Mouse (Mus musculus): ENCODE results near the gene Coro6. TPM values are rescaled to one million over a fixed set of nuclear protein-coding genes. Genes with fewer than 3 reads are reported as not detected.

The Coro6 gene
- total and polyA plus RNA-seq, 3 experiments: 0.04 to 0.18 TPM; not detected in 1

- peak overlapping the region; percentile 43 for H3K27ac ChIP-seq (ENCODE audit: control insufficient read depth, low read depth, low read length)
- peaks cover 2 to 17% of the 10 kb centered on the region in 2 experiments; a peak in 3 of 4 replicates for H3K4me1 ChIP-seq (ENCODE audit: control insufficient read depth in 1 of 2, insufficient read depth in 2 of 2, low read length in 2 of 2)
Observed at GRCm38 (mm10) chr11:77513811-77514170, 51.6 kb downstream of the Coro6 start.

GRCm38 (mm10) chr11:77514281-77514831 lies 52.1 kb downstream of the Coro6 start:
- H3K9ac ChIP-seq (ENCODE audit: control insufficient read depth, low read depth, low read length, poor library complexity, severe bottlenecking): peak overlapping the region; percentile 84
- peaks cover 0 to 8% of the 10 kb centered on the region in 2 experiments; a peak in 2 of 4 replicates for H3K36me3 ChIP-seq (ENCODE audit: control insufficient read depth in 1 of 2, insufficient read depth in 2 of 2, low read length in 2 of 2)
- peak overlapping the region; percentile 85 to 96 for H3K4me3 ChIP-seq (ENCODE audit: control insufficient read depth in 1 of 2, insufficient read depth in 1 of 2, low read depth in 2 of 2, low read length in 2 of 2)
- H3K4me1 ChIP-seq (ENCODE audit: control insufficient read depth in 1 of 2, insufficient read depth in 2 of 2, low read length in 2 of 2): peaks cover 2 to 18% of the 10 kb centered on the region in 2 experiments; a peak in 3 of 4 replicates
- DNase-seq (ENCODE audit: low read depth, low spot score): peak; percentile 86
- H3K27ac ChIP-seq (ENCODE audit: control insufficient read depth, low read depth, low read length): peak overlapping the region; percentile 1; the same call in 1 of the 2 replicates
- H3K9me3 ChIP-seq (replicated peaks; ENCODE audit: insufficient read depth, low read length): no peaks in the 10 kb centered on the region
- H3K27me3 ChIP-seq (ENCODE audit: control insufficient read depth in 1 of 2, insufficient read depth in 2 of 2, low read length in 2 of 2): no peaks in the 10 kb centered on the region
- peaks cover 2% of the 10 kb centered on the region; the same call in 1 of the 2 replicates for H3K79me2 ChIP-seq (ENCODE audit: control insufficient read depth, insufficient read depth, low read length, poor library complexity)
- TF ChIP-seq EP300 (IDR thresholded peaks at IDR 0.05; ENCODE audit: low read depth in 1 of 2, low read length in 2 of 2) (0 out of 4 replicates have a peak, but pooled peaks of 1 of the 2 experiments have one; percentile 22), CTCF (IDR thresholded peaks at IDR 0.05 in 2 of 3, conservative IDR thresholded peaks at IDR 0.05 in 1 of 3; ENCODE audit: control insufficient read depth in 1 of 3, insufficient read depth in 1 of 3, low read depth in 2 of 3, low read length in 3 of 3, poor library complexity in 1 of 3, severe bottlenecking in 1 of 3) (no peak), SIN3A (IDR thresholded peaks at IDR 0.05; ENCODE audit: low read length) (peak; percentile 57; the same call in 1 of the 2 replicates), E2F4 (IDR thresholded peaks at IDR 0.05; ENCODE audit: borderline replicate concordance, low read depth, low read length) (no peak), ELF1 (IDR thresholded peaks at IDR 0.05; ENCODE audit: low read depth, low read length) (no peak), ETS1 (IDR thresholded peaks at IDR 0.05; ENCODE audit: low read depth, low read length) (no peak), MAZ (IDR thresholded peaks at IDR 0.05; ENCODE audit: low read depth, low read length) (no peak), BHLHE40 (IDR thresholded peaks at IDR 0.05; ENCODE audit: borderline replicate concordance, low read depth, low read length) (no peak), ZKSCAN1 (IDR thresholded peaks at IDR 0.05; ENCODE audit: low read depth, low read length) (no peak), TCF12 (IDR thresholded peaks at IDR 0.05; ENCODE audit: low read depth, low read length) (0 out of 2 replicates have a peak, but pooled peaks have one; percentile 56), KAT2A (conservative IDR thresholded peaks at IDR 0.05; ENCODE audit: low read depth, low read length) (no peak), CHD2 (IDR thresholded peaks at IDR 0.05; ENCODE audit: low read length) (no peak), NRF1 (IDR thresholded peaks at IDR 0.05; ENCODE audit: insufficient read depth, low read depth, low read length, poor library complexity, severe bottlenecking) (no peak), UBTF (IDR thresholded peaks at IDR 0.05; ENCODE audit: borderline replicate concordance, insufficient read depth, low read depth, low read length) (no peak), RAD21 (IDR thresholded peaks at IDR 0.05; ENCODE audit: low read depth, low read length) (no peak), MAFK (IDR thresholded peaks at IDR 0.05; ENCODE audit: borderline replicate concordance, low read depth, low read length) (no peak), USF2 (IDR thresholded peaks at IDR 0.05; ENCODE audit: borderline replicate concordance in 1 of 2, insufficient read depth in 1 of 2, low read depth in 1 of 2, low read length in 2 of 2) (no peak), RCOR1 (IDR thresholded peaks at IDR 0.05; ENCODE audit: low read depth, low read length) (no peak), TAL1 (IDR thresholded peaks at IDR 0.05; ENCODE audit: low read length) (peak; percentile 47), POLR2A (IDR thresholded peaks at IDR 0.05; ENCODE audit: control insufficient read depth in 1 of 2, insufficient read depth in 1 of 2, low read depth in 1 of 2, low read length in 2 of 2, poor library complexity in 1 of 2) (no peak; a peak in 1 of 4 replicates), USF1 (IDR thresholded peaks at IDR 0.05; ENCODE audit: low read depth, low read length) (no peak), TBP (IDR thresholded peaks at IDR 0.05; ENCODE audit: low read depth, low read length) (0 out of 2 replicates have a peak, but pooled peaks have one; percentile 5), JUND (IDR thresholded peaks at IDR 0.05; ENCODE audit: low read depth, low read length) (no peak), SMC3 (IDR thresholded peaks at IDR 0.05; ENCODE audit: low read depth, low read length) (0 out of 2 replicates have a peak, but pooled peaks have one; percentile 20), MXI1 (IDR thresholded peaks at IDR 0.05; ENCODE audit: low read depth, low read length) (0 out of 2 replicates have a peak, but pooled peaks have one; percentile 14), CHD1 (IDR thresholded peaks at IDR 0.05; ENCODE audit: low read depth, low read length) (no peak)

More at GRCm38 (mm10) chr11:77513811-77514170, 51.6 kb downstream of the Coro6 start:
- no peak for DNase-seq (ENCODE audit: low read depth, low spot score)
- Histone ChIP-seq H3K9me3 (replicated peaks; ENCODE audit: insufficient read depth, low read length) (no peaks in the 10 kb centered on the region), H3K36me3 (ENCODE audit: control insufficient read depth in 1 of 2, insufficient read depth in 2 of 2, low read length in 2 of 2) (peaks cover 0 to 8% of the 10 kb centered on the region in 2 experiments; a peak in 2 of 4 replicates), H3K79me2 (ENCODE audit: control insufficient read depth, insufficient read depth, low read length, poor library complexity) (peaks cover 2% of the 10 kb centered on the region; the same call in 1 of the 2 replicates), H3K9ac (ENCODE audit: control insufficient read depth, low read depth, low read length, poor library complexity, severe bottlenecking) (peak overlapping the region; percentile 84), H3K27me3 (ENCODE audit: control insufficient read depth in 1 of 2, insufficient read depth in 2 of 2, low read length in 2 of 2) (no peaks in the 10 kb centered on the region), H3K4me3 (ENCODE audit: control insufficient read depth in 1 of 2, insufficient read depth in 1 of 2, low read depth in 2 of 2, low read length in 2 of 2) (peak overlapping the region; percentile 85 to 96)
- no peak for TF ChIP-seq MEF2A (IDR thresholded peaks at IDR 0.05; ENCODE audit: extremely low read depth, insufficient replicate concordance, low read depth, low read length, poor library complexity, severe bottlenecking)
- no peak for TF ChIP-seq SMC3 (IDR thresholded peaks at IDR 0.05; ENCODE audit: low read depth, low read length)
- TF ChIP-seq CHD1 (IDR thresholded peaks at IDR 0.05; ENCODE audit: low read depth, low read length): 0 out of 2 replicates have a peak, but pooled peaks have one; percentile 14
- TF ChIP-seq ZMIZ1 (IDR thresholded peaks at IDR 0.05; ENCODE audit: low read depth, low read length): no peak
- TF ChIP-seq MAX (IDR thresholded peaks at IDR 0.05; ENCODE audit: low read length): 0 out of 2 replicates have a peak, but pooled peaks have one; percentile 37
- 0 out of 2 replicates have a peak, but pooled peaks have one; percentile 6 for TF ChIP-seq MYC (IDR thresholded peaks at IDR 0.05; ENCODE audit: low read depth, low read length)
- TF ChIP-seq UBTF (IDR thresholded peaks at IDR 0.05; ENCODE audit: borderline replicate concordance, insufficient read depth, low read depth, low read length): no peak
- TF ChIP-seq MXI1 (IDR thresholded peaks at IDR 0.05; ENCODE audit: low read depth, low read length): 0 out of 2 replicates have a peak, but pooled peaks have one; percentile 8
- TF ChIP-seq KAT2A (conservative IDR thresholded peaks at IDR 0.05; ENCODE audit: low read depth, low read length): no peak
